Mouse (Mus musculus) G1E (cell line): ENCODE data around the gene Hoxd8.

Source experiments
- CTCF ChIP-seq: IDR thresholded peaks from 2 replicates; pipeline ENCODE4 v1.5.1; 2012; ENCODE audit warnings: low read depth, low read length, inconsistent platforms, mixed read lengths
- GATA1 ChIP-seq: IDR thresholded peaks from 2 replicates; pipeline ENCODE4 v1.6.1; 2012; ENCODE audit warnings: borderline replicate concordance, low read length, inconsistent platforms, mixed read lengths
- GATA2 ChIP-seq: IDR thresholded peaks from 2 replicates; pipeline ENCODE4 v1.6.1; 2012; ENCODE audit warnings: low read depth, low read length, inconsistent platforms, borderline replicate concordance
- POLR2AphosphoS5 ChIP-seq: IDR thresholded peaks from 2 replicates; pipeline ENCODE4 v1.6.1; 2012; ENCODE audit warnings: low read depth, low read length, inconsistent platforms; ENCODE audit not compliant: insufficient replicate concordance
- TAL1 ChIP-seq: conservative IDR thresholded peaks from 2 replicates; pipeline ENCODE4 v1.6.1; 2012; ENCODE audit warnings: low read depth, low read length, inconsistent platforms, mixed read lengths

DNA sequence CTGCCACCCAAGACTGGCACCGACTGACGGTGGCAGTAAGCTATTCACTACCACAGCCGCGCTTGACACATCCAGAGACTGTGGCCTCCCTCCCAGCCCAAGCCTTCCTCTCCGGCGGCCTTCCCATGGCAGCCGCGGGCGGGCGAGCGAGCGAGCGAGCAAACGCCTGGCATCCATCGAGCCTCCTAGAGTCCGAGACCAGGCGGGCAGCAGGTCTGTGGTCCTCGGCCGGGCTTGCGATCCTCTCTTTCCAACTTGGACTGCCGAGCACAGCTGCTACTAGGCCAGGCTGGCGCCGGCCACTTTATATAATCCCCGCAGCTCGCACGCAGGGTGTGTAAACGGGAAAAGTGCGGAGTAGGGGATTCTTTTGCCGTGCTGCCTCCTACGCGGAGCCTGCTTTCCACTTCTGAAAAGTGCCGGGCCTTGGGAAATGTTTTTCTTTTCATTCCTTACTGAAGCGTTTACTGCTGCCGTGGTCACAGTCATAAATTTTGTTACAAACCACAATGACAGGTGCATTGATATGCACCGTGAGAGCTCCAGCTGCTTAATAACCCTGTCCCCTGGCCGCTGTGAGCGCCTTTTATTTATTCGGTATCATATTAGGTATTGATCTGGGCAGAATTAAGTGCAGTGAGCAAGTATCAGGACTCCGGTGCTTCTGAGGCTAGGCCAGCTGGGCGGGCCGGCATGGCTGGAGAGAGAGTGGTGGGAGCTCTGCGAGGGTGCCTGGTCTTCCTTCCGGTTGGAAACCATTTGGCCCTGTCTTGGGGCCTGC, 36.1 kb downstream of the Hoxd8 start:
- TF ChIP-seq CTCF = no peak
- no peak for TF ChIP-seq TAL1
- no peak for TF ChIP-seq GATA1
- no peak for TF ChIP-seq GATA2
- TF ChIP-seq POLR2AphosphoS5 = no peak
